Mouse (Mus musculus): ENCODE results near the gene Mtcl1. TPM values are rescaled to one million over a fixed set of nuclear protein-coding genes. Genes with fewer than 3 reads are reported as not detected.

The Mtcl1 gene
- total RNA-seq (2021) (1 to 10 TPM; 5.9 to 6.8 TPM), polyA plus RNA-seq (2012; rRNA removed) (1.5 TPM in 2 replicates)
- long read RNA-seq, partial matches to known transcripts = 2 of 3 reads
- long read RNA-seq, other reads (novel, unspliced or antisense) = 1 of 3 reads

- H3K27ac ChIP-seq = peak within 1 kb of the TSS; percentile 55
- intact Hi-C loops (cut with DNase I) = loop anchor here (5.0 kb wide), 1 partner anchor 97 kb away; no protein-coding TSS in a partner anchor
- peak; percentile 81 to 83 for DNase-seq
- H3K36me3 ChIP-seq (ENCODE audit: control insufficient read depth, insufficient read depth, low read length) = no peaks in the 10 kb centered on the region
- 1% methylated on average over 76 of the region's 76 CpGs for WGBS
- H3K4me3 ChIP-seq = peak within 1 kb of the TSS; percentile 66
- H3K9ac ChIP-seq (ENCODE audit: low read depth, low read length) = peak within 1 kb of the TSS; percentile 84
- no peaks in the 10 kb centered on the region for H3K79me2 ChIP-seq (replicated peaks; ENCODE audit: control insufficient read depth, insufficient read depth, low read length)
- H3K4me1 ChIP-seq (ENCODE audit: control insufficient read depth, insufficient read depth, low read length) = peaks cover 1% of the 10 kb centered on the region
- TF ChIP-seq EP300 (IDR thresholded peaks at IDR 0.05; ENCODE audit: insufficient read depth, low read depth, low read length) = no peak
- TF ChIP-seq POLR2A (IDR thresholded peaks at IDR 0.05; ENCODE audit: insufficient read depth, low read depth, low read length) = peak; percentile 47
- TF ChIP-seq CTCF (IDR thresholded peaks at IDR 0.05) = 0 out of 2 replicates have a peak, but pooled peaks have one; percentile 13
- no peaks in the 10 kb centered on the region for H3K27me3 ChIP-seq (ENCODE audit: control insufficient read depth, insufficient read depth, low read length)
These were observed at the start of gene Mtcl1 for GRCm38 (mm10) chr17:66449460-66450341. Mtcl1 (minus strand) TSS chr17:66449750.

- H3K79me2 ChIP-seq (replicated peaks; ENCODE audit: control insufficient read depth, insufficient read depth, low read length) = no peaks in the 10 kb centered on the region
- no peaks in the 10 kb centered on the region; the same call in 1 of the 2 replicates for H3K4me1 ChIP-seq (ENCODE audit: control insufficient read depth, insufficient read depth, low read length)
- intact Hi-C loops (cut with DNase I) = no loop called here
- peaks cover 2% of the 10 kb centered on the region; the same call in 1 of the 2 replicates for H3K36me3 ChIP-seq (ENCODE audit: control insufficient read depth, insufficient read depth, low read length)
- H3K27me3 ChIP-seq (ENCODE audit: control insufficient read depth, insufficient read depth, low read length) = no peaks in the 10 kb centered on the region
- no peak overlapping the region for H3K9ac ChIP-seq (ENCODE audit: low read depth, low read length)
- no peak overlapping the region for H3K4me3 ChIP-seq
- TF ChIP-seq EP300 (IDR thresholded peaks at IDR 0.05; ENCODE audit: insufficient read depth, low read depth, low read length) (no peak), CTCF (IDR thresholded peaks at IDR 0.05) (no peak), POLR2A (IDR thresholded peaks at IDR 0.05; ENCODE audit: insufficient read depth, low read depth, low read length) (no peak)
- DNase-seq = no peak
- WGBS = 97% methylated on average over 14 of the region's 14 CpGs
- no peak overlapping the region for H3K27ac ChIP-seq
These were observed 49.0 kb upstream of the Mtcl1 start for GRCm38 (mm10) chr17:66498598-66498997.

GRCm38 (mm10) chr17:66496589-66496988 is 47.0 kb upstream of the Mtcl1 start:
- no peaks in the 10 kb centered on the region; the same call in 1 of the 2 replicates for H3K36me3 ChIP-seq (ENCODE audit: control insufficient read depth, insufficient read depth, low read length)
- no peaks in the 10 kb centered on the region for H3K27me3 ChIP-seq (ENCODE audit: control insufficient read depth, insufficient read depth, low read length)

GRCm38 (mm10) chr17:66490022-66490601 is 40.6 kb upstream of the Mtcl1 start:
- H3K36me3 ChIP-seq (ENCODE audit: control insufficient read depth, insufficient read depth, low read length) = no peaks in the 10 kb centered on the region; the same call in 1 of the 2 replicates
- intact Hi-C loops (cut with DNase I) = loop anchor here (1.0 to 5.0 kb wide), 2 partner anchors 255 to 338 kb away; no protein-coding TSS in a partner anchor
- no peaks in the 10 kb centered on the region for H3K79me2 ChIP-seq (replicated peaks; ENCODE audit: control insufficient read depth, insufficient read depth, low read length)
- no peak overlapping the region for H3K27ac ChIP-seq
- no peaks in the 10 kb centered on the region for H3K27me3 ChIP-seq (ENCODE audit: control insufficient read depth, insufficient read depth, low read length)
- WGBS = 40% methylated on average over 10 of the region's 10 CpGs
- no peak overlapping the region for H3K9ac ChIP-seq (ENCODE audit: low read depth, low read length)
- H3K4me3 ChIP-seq = no peak overlapping the region
- no peaks in the 10 kb centered on the region; the same call in 1 of the 2 replicates for H3K4me1 ChIP-seq (ENCODE audit: control insufficient read depth, insufficient read depth, low read length)
- peak; percentile 38 to 45 for DNase-seq
- no peak for TF ChIP-seq POLR2A (IDR thresholded peaks at IDR 0.05; ENCODE audit: insufficient read depth, low read depth, low read length)
- TF ChIP-seq CTCF (IDR thresholded peaks at IDR 0.05) = peak; percentile 98
- peak; percentile 64 for TF ChIP-seq EP300 (IDR thresholded peaks at IDR 0.05; ENCODE audit: insufficient read depth, low read depth, low read length)

More at GRCm38 (mm10) chr17:66496589-66496988, 47.0 kb upstream of the Mtcl1 start:
- Histone ChIP-seq H3K4me3 (no peak overlapping the region), H3K4me1 (ENCODE audit: control insufficient read depth, insufficient read depth, low read length) (no peaks in the 10 kb centered on the region), H3K79me2 (replicated peaks; ENCODE audit: control insufficient read depth, insufficient read depth, low read length) (no peaks in the 10 kb centered on the region), H3K27ac (no peak overlapping the region), H3K9ac (ENCODE audit: low read depth, low read length) (no peak overlapping the region)
- intact Hi-C loops (cut with DNase I) = no loop called here
- TF ChIP-seq CTCF (IDR thresholded peaks at IDR 0.05) = no peak
- TF ChIP-seq POLR2A (IDR thresholded peaks at IDR 0.05; ENCODE audit: insufficient read depth, low read depth, low read length) = no peak
- no peak for TF ChIP-seq EP300 (IDR thresholded peaks at IDR 0.05; ENCODE audit: insufficient read depth, low read depth, low read length)
- WGBS = 94% methylated on average over 9 of the region's 9 CpGs
- no peak for DNase-seq

GRCm38 (mm10) chr17:66486576-66486975 is 37.0 kb upstream of the Mtcl1 start:
- Histone ChIP-seq H3K27me3 (ENCODE audit: control insufficient read depth, insufficient read depth, low read length) (no peaks in the 10 kb centered on the region), H3K36me3 (ENCODE audit: control insufficient read depth, insufficient read depth, low read length) (no peaks in the 10 kb centered on the region), H3K27ac (no peak overlapping the region), H3K4me3 (no peak overlapping the region), H3K79me2 (replicated peaks; ENCODE audit: control insufficient read depth, insufficient read depth, low read length) (no peaks in the 10 kb centered on the region), H3K9ac (ENCODE audit: low read depth, low read length) (no peak overlapping the region), H3K4me1 (ENCODE audit: control insufficient read depth, insufficient read depth, low read length) (no peaks in the 10 kb centered on the region; the same call in 1 of the 2 replicates)
- intact Hi-C loops (cut with DNase I) = no loop called here
- DNase-seq = no peak
- 84% methylated on average over 6 of the region's 6 CpGs for WGBS
- TF ChIP-seq EP300 (IDR thresholded peaks at IDR 0.05; ENCODE audit: insufficient read depth, low read depth, low read length) (no peak), POLR2A (IDR thresholded peaks at IDR 0.05; ENCODE audit: insufficient read depth, low read depth, low read length) (no peak), CTCF (IDR thresholded peaks at IDR 0.05) (no peak)

Measured in heart, adult 2 months (tissue).